ENCODE assay signal across 15 mouse cellular contexts in the genomic region with DNA sequence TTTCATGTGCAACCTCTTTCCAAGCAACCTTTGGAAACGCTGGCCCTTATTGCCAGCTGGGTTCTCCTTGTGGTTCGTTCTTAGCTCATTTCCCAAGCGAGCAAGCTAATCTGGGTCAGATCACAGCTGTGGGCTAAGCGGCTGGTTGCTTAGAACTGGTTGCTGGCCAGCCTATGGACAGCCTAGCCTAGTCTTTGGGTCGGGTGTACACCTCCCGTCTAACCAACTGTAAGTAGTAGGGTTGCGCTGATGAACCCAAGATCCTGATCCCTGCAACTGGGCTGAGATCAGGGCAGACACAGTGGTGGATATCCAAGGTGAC.
DNase-seq lines count a peak whose midpoint lies in the region; ATAC-seq lines count a peak whose summit lies in the region.
"Had no signal": no experiment of that assay in that cellular context is flagged by ENCODE, and none has a peak within 500 bp of the region (broad histone marks: within the 10 kb centered on the region; RNA-seq: fewer than 3 reads in every experiment).

No protein-coding gene starts in this region.

- no peaks in the 10 kb centered on the region for H3K4me1 ChIP-seq in midbrain, embryonic 11.5 days (ENCODE audit: control insufficient read depth, insufficient read depth, low read length)
- H3K4me1 ChIP-seq in midbrain, embryonic 10.5 days = peaks cover 36% of the 10 kb centered on the region
- peaks cover 7% of the 10 kb centered on the region for H3K4me1 ChIP-seq in hindbrain, embryonic 16.5 days (ENCODE audit: control insufficient read depth, insufficient read depth, low read depth, low read length)
- H3K4me1 ChIP-seq in neural tube, embryonic 15.5 days = peaks cover 26% of the 10 kb centered on the region
- H3K4me1 ChIP-seq: heart, embryonic 13.5 days had no signal

- H3K9ac ChIP-seq in midbrain, embryonic 11.5 days (ENCODE audit: low read length) = no peak overlapping the region
- H3K9ac ChIP-seq in hindbrain, embryonic 16.5 days (ENCODE audit: low read depth, low read length) = no peak overlapping the region
- H3K9ac ChIP-seq in neural tube, embryonic 15.5 days (replicated peaks) = no peak overlapping the region
- H3K9ac ChIP-seq: embryonic facial prominence, embryonic 13.5 days; heart, embryonic 13.5 days; liver, embryonic 14.5 days had no signal

- no peaks in the 10 kb centered on the region for H3K9me3 ChIP-seq in midbrain, embryonic 11.5 days (ENCODE audit: control insufficient read depth, low read length)
- H3K9me3 ChIP-seq in midbrain, embryonic 10.5 days (replicated peaks) = no peaks in the 10 kb centered on the region
- no peaks in the 10 kb centered on the region for H3K9me3 ChIP-seq in hindbrain, embryonic 16.5 days (ENCODE audit: control insufficient read depth, low read length)
- H3K9me3 ChIP-seq in neural tube, embryonic 15.5 days (replicated peaks) = no peaks in the 10 kb centered on the region
- H3K9me3 ChIP-seq: embryonic facial prominence, embryonic 13.5 days; heart, embryonic 13.5 days had no signal

- H3K36me3 ChIP-seq in midbrain, embryonic 11.5 days (ENCODE audit: control insufficient read depth, insufficient read depth, low read length) = no peaks in the 10 kb centered on the region
- H3K36me3 ChIP-seq in midbrain, embryonic 10.5 days = no peaks in the 10 kb centered on the region
- no peaks in the 10 kb centered on the region for H3K36me3 ChIP-seq in hindbrain, embryonic 16.5 days (ENCODE audit: control insufficient read depth, insufficient read depth, low read length)
- no peaks in the 10 kb centered on the region for H3K36me3 ChIP-seq in neural tube, embryonic 15.5 days
- H3K36me3 ChIP-seq: embryonic facial prominence, embryonic 13.5 days; heart, embryonic 13.5 days had no signal

- no peaks in the 10 kb centered on the region for H3K27me3 ChIP-seq in midbrain, embryonic 11.5 days (ENCODE audit: control insufficient read depth, insufficient read depth, low read length)
- H3K27me3 ChIP-seq in midbrain, embryonic 10.5 days (ENCODE audit: low read depth, poor library complexity, severe bottlenecking) = peaks cover 22% of the 10 kb centered on the region
- no peaks in the 10 kb centered on the region for H3K27me3 ChIP-seq in hindbrain, embryonic 16.5 days (replicated peaks; ENCODE audit: control insufficient read depth, insufficient read depth, low read length)
- H3K27me3 ChIP-seq in neural tube, embryonic 15.5 days (replicated peaks) = no peaks in the 10 kb centered on the region

- H3K27ac ChIP-seq in midbrain, embryonic 11.5 days (ENCODE audit: low read depth, low read length) = no peak overlapping the region
- H3K27ac ChIP-seq in midbrain, embryonic 10.5 days (replicated peaks) = no peak overlapping the region
- peak overlapping the region; percentile 58 for H3K27ac ChIP-seq in hindbrain, embryonic 16.5 days (ENCODE audit: low read depth, low read length)
- H3K27ac ChIP-seq in neural tube, embryonic 15.5 days (replicated peaks) = peak overlapping the region; percentile 63
- H3K27ac ChIP-seq: embryonic facial prominence, embryonic 13.5 days; gastrocnemius, adult 2 months; heart, embryonic 13.5 days; kidney, postnatal 0 days; liver, embryonic 14.5 days had no signal

- DNase-seq in midbrain, embryonic 11.5 days (ENCODE audit: low spot score, missing footprints) = peak; percentile 70
- no peak for DNase-seq in midbrain, embryonic 10.5 days (ENCODE audit: low spot score)
- peak; percentile 11 for DNase-seq in cerebellum, adult 8-10 months
- DNase-seq in ovary, adult 18-20 months (ENCODE audit: low spot score) = no peak
- no peak for DNase-seq in layer of hippocampus, adult 8-10 months (ENCODE audit: low spot score in 2 of 2)
- no peak for DNase-seq in frontal cortex, postnatal 25 days (ENCODE audit: low spot score in 2 of 2)
- DNase-seq: gastrocnemius, adult 2 months; lung, postnatal 36 days had no signal

- H3K4me2 ChIP-seq in midbrain, embryonic 11.5 days = no peak overlapping the region
- H3K4me2 ChIP-seq in hindbrain, embryonic 16.5 days (ENCODE audit: low read length) = no peak overlapping the region
- no peak overlapping the region for H3K4me2 ChIP-seq in neural tube, embryonic 15.5 days
- H3K4me2 ChIP-seq: embryonic facial prominence, embryonic 13.5 days; heart, embryonic 13.5 days had no signal

- WGBS in midbrain, embryonic 11.5 days = 85% methylated on average over 7 of the region's 7 CpGs
- 91% methylated on average over 7 of the region's 7 CpGs for WGBS in midbrain, embryonic 10.5 days
- WGBS in hindbrain, embryonic 16.5 days = 72% methylated on average over 7 of the region's 7 CpGs
- 79% methylated on average over 7 of the region's 7 CpGs for WGBS in neural tube, embryonic 15.5 days

- no peak for ATAC-seq in midbrain, embryonic 11.5 days (ENCODE audit: low FRiP score)
- peak; percentile 31 for ATAC-seq in hindbrain, embryonic 16.5 days
- no peak for ATAC-seq in neural tube, embryonic 15.5 days (ENCODE audit: low FRiP score)
- ATAC-seq: forebrain, embryonic 14.5 days had no signal

- no peak overlapping the region for H3K4me3 ChIP-seq in midbrain, embryonic 11.5 days (ENCODE audit: low read depth, low read length)
- no peak overlapping the region for H3K4me3 ChIP-seq in midbrain, embryonic 10.5 days
- no peak overlapping the region for H3K4me3 ChIP-seq in hindbrain, embryonic 16.5 days (ENCODE audit: low read length)
- H3K4me3 ChIP-seq in neural tube, embryonic 15.5 days (replicated peaks) = no peak overlapping the region
- H3K4me3 ChIP-seq: embryonic facial prominence, embryonic 13.5 days; gastrocnemius, adult 2 months; heart, embryonic 13.5 days had no signal

Comparison
In these comparisons a context has a peak if more than half of its experiments do, and no peak if none do; other contexts are left out.
1. DNase-seq: peak in midbrain, embryonic 11.5 days (single experiment) and cerebellum, adult 8-10 months (single experiment); none in midbrain, embryonic 10.5 days (single experiment), ovary, adult 18-20 months (single experiment), layer of hippocampus, adult 8-10 months (0 of 2) and frontal cortex, postnatal 25 days (0 of 2).
2. H3K27ac ChIP-seq: peak in hindbrain, embryonic 16.5 days (single experiment) and neural tube, embryonic 15.5 days (single experiment); none in midbrain, embryonic 11.5 days (single experiment) and midbrain, embryonic 10.5 days (single experiment).